Mouse (Mus musculus) heart, postnatal 0 days (tissue): ENCODE data around the gene Galp. TPM values are rescaled to one million over a fixed set of nuclear protein-coding genes. Genes with fewer than 3 reads are reported as not detected.

Experiments
- ATAC-seq: fragments of 200-750 bp; cut with Nextera tagmentation; 2 replicates; pipeline ENCODE4 v1.8.0; 2017; ENCODE audit warnings: low read depth, moderate number of reproducible peaks, moderate library complexity; ENCODE audit not compliant: insufficient read depth
- DNase-seq: peaks from one replicate; pipeline ENCODE4 v3.0.0-alpha.2; 2016; ENCODE audit warnings: low spot score
- H3K27ac ChIP-seq: fragments of 300-500 bp; sonication (generic); 2 replicates; pipeline ENCODE4 v1.5.1; 2014; ENCODE audit warnings: low read depth, mild to moderate bottlenecking
- H3K27me3 ChIP-seq: fragments of 300-500 bp; sonication (generic); 2 replicates; pipeline ENCODE4 v1.6.1; 2014; ENCODE audit warnings: low read length, mixed read lengths; ENCODE audit not compliant: control insufficient read depth, insufficient read depth
- H3K36me3 ChIP-seq: fragments of 300-500 bp; sonication (generic); replicated peaks from 2 replicates; pipeline ENCODE4 v1.6.1; 2014; ENCODE audit warnings: low read length, mixed read lengths; ENCODE audit not compliant: control insufficient read depth, insufficient read depth
- H3K4me1 ChIP-seq: fragments of 300-500 bp; sonication (generic); 2 replicates; pipeline ENCODE4 v1.6.1; 2014; ENCODE audit warnings: antibody characterized with exemption; ENCODE audit not compliant: control insufficient read depth, insufficient read depth
- H3K4me2 ChIP-seq: fragments of 300-500 bp; sonication (generic); 2 replicates; pipeline ENCODE4 v1.6.1; 2014; ENCODE audit warnings: low read depth, mild to moderate bottlenecking, low read length, moderate library complexity
- H3K4me3 ChIP-seq: fragments of 300-500 bp; sonication (generic); 2 replicates; pipeline ENCODE4 v1.5.1; 2014; ENCODE audit warnings: low read depth, low read length
- H3K9ac ChIP-seq: fragments of 300-500 bp; sonication (generic); replicated peaks from 2 replicates; pipeline ENCODE4 v1.6.1; 2014; ENCODE audit warnings: low read depth, low read length, mixed read lengths
- H3K9me3 ChIP-seq: fragments of 300-500 bp; sonication (generic); replicated peaks from 2 replicates; pipeline ENCODE4 v1.6.1; 2016; ENCODE audit warnings: low read length; ENCODE audit not compliant: control insufficient read depth
- CTCF ChIP-seq: IDR thresholded peaks from 2 replicates; pipeline ENCODE4 v1.5.1; 2016; ENCODE audit warnings: antibody characterized with exemption, control low read depth, low read depth
- EP300 ChIP-seq: IDR thresholded peaks from 2 replicates; pipeline ENCODE4 v1.6.1; 2016; ENCODE audit warnings: antibody characterized with exemption, low read depth
- WGBS: fragments of 180-500 bp; shearing (Covaris S2); extraction: QIAGEN DNeasy Blood & Tissue Kit; methylation state at CpG from one replicate; pipeline ENCODE4 v1.1.7; 2014; 5-methylcytosine and 5-hydroxymethylcytosine counted together
- polyA plus RNA-seq: library from polyadenylated mRNA; unstranded; fragments of >200 nt; fragmentation: Nextera tagmentation; extraction: Ambion mirVana; gene quantifications from 2 replicates; pipeline ENCODE4 v1.2.1, GENCODE M21; 2015
- total RNA-seq: library from RNA; depleted of rRNA; stranded (reverse); fragments of >200 nt; gene quantifications from 2 replicates; pipeline ENCODE4 v1.2.3, GENCODE M21; 2014; ENCODE audit warnings: low replicate concordance

Gene Galp
- total and polyA plus RNA-seq, 2 experiments from 2014 or later = not detected

- Histone ChIP-seq H3K36me3 (peaks cover 30% of the 10 kb centered on the region), H3K9ac (no peak overlapping the region), H3K4me1 (peaks cover 3% of the 10 kb centered on the region; the same call in 1 of the 2 replicates), H3K4me2 (no peak overlapping the region), H3K27me3 (0 out of 2 replicates have a peak, but pooled peaks cover 4% of the 10 kb centered on the region), H3K9me3 (no peaks in the 10 kb centered on the region), H3K4me3 (no peak overlapping the region), H3K27ac (no peak overlapping the region)
- no peak for ATAC-seq
- 89% methylated on average over 2 of the region's 2 CpGs for WGBS
- TF ChIP-seq EP300 = no peak
- no peak for TF ChIP-seq CTCF
- DNase-seq = no peak
Measured at GRCm38 (mm10) chr7:6186756-6187155, 10.1 kb upstream of the Galp start.

GRCm38 (mm10) chr7:6189542-6189941, 7.3 kb upstream of the Galp start:
- H3K4me3 ChIP-seq = no peak overlapping the region
- no peak; the same call in 1 of the 2 replicates for ATAC-seq

GRCm38 (mm10) chr7:6191376-6191775, 5.5 kb upstream of the Galp start:
- 36% methylated on average over 3 of the region's 3 CpGs for WGBS
- peak; percentile 50 for DNase-seq
- Histone ChIP-seq H3K4me3 (no peak overlapping the region), H3K9ac (no peak overlapping the region), H3K4me1 (no peaks in the 10 kb centered on the region), H3K27ac (no peak overlapping the region), H3K9me3 (no peaks in the 10 kb centered on the region), H3K36me3 (peaks cover 24% of the 10 kb centered on the region), H3K27me3 (0 out of 2 replicates have a peak, but pooled peaks cover 4% of the 10 kb centered on the region), H3K4me2 (no peak overlapping the region)
- TF ChIP-seq EP300 (no peak), CTCF (peak; percentile 87)
- peak; percentile 33; the same call in 1 of the 2 replicates for ATAC-seq

More at GRCm38 (mm10) chr7:6189542-6189941, 7.3 kb upstream of the Galp start:
- peaks cover 30% of the 10 kb centered on the region for H3K36me3 ChIP-seq
- 0 out of 2 replicates have a peak, but pooled peaks cover 4% of the 10 kb centered on the region for H3K27me3 ChIP-seq
- 54% methylated on average over 45 of the region's 45 CpGs for WGBS
- no peak overlapping the region for H3K4me2 ChIP-seq
- H3K9me3 ChIP-seq = no peaks in the 10 kb centered on the region
- no peak overlapping the region for H3K9ac ChIP-seq
- peaks cover 3% of the 10 kb centered on the region; the same call in 1 of the 2 replicates for H3K4me1 ChIP-seq
- no peak overlapping the region for H3K27ac ChIP-seq
- TF ChIP-seq EP300 (no peak), CTCF (0 out of 2 replicates have a peak, but pooled peaks have one; percentile 29)
- DNase-seq = no peak

GRCm38 (mm10) chr7:6194129-6194528, 2.8 kb upstream of the Galp start:
- no peak overlapping the region for H3K9ac ChIP-seq
- peaks cover 8% of the 10 kb centered on the region; the same call in 1 of the 2 replicates for H3K36me3 ChIP-seq
- no peaks in the 10 kb centered on the region for H3K4me1 ChIP-seq
- H3K9me3 ChIP-seq = no peaks in the 10 kb centered on the region
- 0 out of 2 replicates have a peak, but pooled peaks cover 9% of the 10 kb centered on the region for H3K27me3 ChIP-seq
- TF ChIP-seq EP300 (no peak), CTCF (peak; percentile 83)
- H3K27ac ChIP-seq = no peak overlapping the region
- DNase-seq (peak; percentile 42), ATAC-seq (peak; percentile 78)
- H3K4me3 ChIP-seq = no peak overlapping the region
- WGBS = 19% methylated on average over 5 of the region's 5 CpGs
- no peak overlapping the region for H3K4me2 ChIP-seq

- Histone ChIP-seq H3K4me2 (no peak overlapping the region), H3K27me3 (0 out of 2 replicates have a peak, but pooled peaks cover 5% of the 10 kb centered on the region), H3K4me1 (no peaks in the 10 kb centered on the region), H3K36me3 (no peaks in the 10 kb centered on the region), H3K27ac (no peak overlapping the region), H3K9ac (no peak overlapping the region), H3K4me3 (no peak overlapping the region), H3K9me3 (no peaks in the 10 kb centered on the region)
- DNase-seq (no peak), ATAC-seq (no peak)
- TF ChIP-seq CTCF (0 out of 2 replicates have a peak, but pooled peaks have one; percentile 8), EP300 (no peak)
- WGBS = 35% methylated on average over 2 of the region's 2 CpGs
Measured at GRCm38 (mm10) chr7:6195777-6196176, 1.1 kb upstream of the Galp start.

- 68% methylated on average over 3 of the region's 3 CpGs for WGBS
- ATAC-seq = no peak
- TF ChIP-seq EP300 (no peak), CTCF (no peak)
Measured at GRCm38 (mm10) chr7:6204200-6204599, 7.3 kb downstream of the Galp start.

More at GRCm38 (mm10) chr7:6204200-6204599, 7.3 kb downstream of the Galp start:
- Histone ChIP-seq H3K9me3 (no peaks in the 10 kb centered on the region), H3K36me3 (no peaks in the 10 kb centered on the region), H3K4me1 (no peaks in the 10 kb centered on the region), H3K4me3 (no peak overlapping the region), H3K4me2 (no peak overlapping the region), H3K27me3 (no peaks in the 10 kb centered on the region), H3K27ac (no peak overlapping the region), H3K9ac (no peak overlapping the region)
- no peak for DNase-seq
